Mouse (Mus musculus) small intestine, adult 10 weeks (tissue): Measurements from ENCODE around the gene Stx18. TPM values are rescaled to one million over a fixed set of nuclear protein-coding genes. Genes with fewer than 3 reads are reported as not detected.

Experiments
- polyA plus RNA-seq: library from polyadenylated mRNA; stranded (reverse); fragments of 350-450 nt; fragmentation: Illumina TruSeq; extraction: RNeasy Lipid Tissue Mini Kit (QIAGEN cat#74804); gene quantifications from one replicate; pipeline ENCODE4 v1.2.3, GENCODE M21; 2014; ENCODE audit warnings: low replicate concordance

The Stx18 gene
- 27.3 TPM for polyA plus RNA-seq

DNA sequence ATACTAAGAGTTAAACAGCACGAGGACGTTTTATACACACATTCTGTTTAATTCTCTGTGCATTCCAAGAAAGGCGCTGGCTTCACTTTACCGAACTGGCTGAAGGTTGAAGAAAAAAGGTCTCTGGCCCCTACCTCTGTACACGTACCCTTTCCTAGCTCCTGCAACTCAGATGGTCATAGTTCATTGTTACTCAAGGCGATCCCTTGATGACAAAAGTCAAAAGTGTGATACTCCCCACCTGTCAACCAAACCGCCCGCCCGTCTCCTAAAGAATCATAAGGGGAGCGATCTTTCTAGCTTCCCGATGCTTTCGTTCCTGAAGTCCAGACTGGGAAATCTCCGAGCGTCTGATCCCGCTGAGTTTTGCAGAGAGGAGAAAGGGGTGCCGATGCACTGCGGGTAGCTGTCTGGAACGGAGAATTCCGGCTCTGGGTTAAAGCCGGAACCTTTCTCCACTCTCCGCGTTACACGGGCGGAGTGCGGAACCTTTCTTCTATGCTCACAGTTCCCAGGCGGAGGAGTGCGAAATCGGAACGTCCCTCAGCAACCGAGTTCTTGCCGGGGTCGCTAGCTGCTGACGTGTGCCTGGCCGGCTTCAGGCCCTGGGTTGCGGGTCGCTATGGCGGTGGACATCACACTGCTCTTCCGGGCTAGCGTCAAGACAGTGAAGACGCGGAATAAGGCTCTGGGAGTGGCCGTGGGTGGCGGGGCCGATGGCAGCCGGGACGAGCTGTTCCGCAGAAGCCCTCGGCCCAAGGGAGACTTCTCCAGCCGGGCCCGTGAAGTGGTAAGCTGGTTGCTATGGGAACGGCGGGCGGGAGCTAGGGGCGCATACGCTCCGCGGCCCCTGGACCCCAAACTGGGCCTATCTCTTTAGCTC is at the start of gene Stx18:
Stx18 (plus strand) TSS at position 33 of the 883 bp plus-strand sequence.

DNA sequence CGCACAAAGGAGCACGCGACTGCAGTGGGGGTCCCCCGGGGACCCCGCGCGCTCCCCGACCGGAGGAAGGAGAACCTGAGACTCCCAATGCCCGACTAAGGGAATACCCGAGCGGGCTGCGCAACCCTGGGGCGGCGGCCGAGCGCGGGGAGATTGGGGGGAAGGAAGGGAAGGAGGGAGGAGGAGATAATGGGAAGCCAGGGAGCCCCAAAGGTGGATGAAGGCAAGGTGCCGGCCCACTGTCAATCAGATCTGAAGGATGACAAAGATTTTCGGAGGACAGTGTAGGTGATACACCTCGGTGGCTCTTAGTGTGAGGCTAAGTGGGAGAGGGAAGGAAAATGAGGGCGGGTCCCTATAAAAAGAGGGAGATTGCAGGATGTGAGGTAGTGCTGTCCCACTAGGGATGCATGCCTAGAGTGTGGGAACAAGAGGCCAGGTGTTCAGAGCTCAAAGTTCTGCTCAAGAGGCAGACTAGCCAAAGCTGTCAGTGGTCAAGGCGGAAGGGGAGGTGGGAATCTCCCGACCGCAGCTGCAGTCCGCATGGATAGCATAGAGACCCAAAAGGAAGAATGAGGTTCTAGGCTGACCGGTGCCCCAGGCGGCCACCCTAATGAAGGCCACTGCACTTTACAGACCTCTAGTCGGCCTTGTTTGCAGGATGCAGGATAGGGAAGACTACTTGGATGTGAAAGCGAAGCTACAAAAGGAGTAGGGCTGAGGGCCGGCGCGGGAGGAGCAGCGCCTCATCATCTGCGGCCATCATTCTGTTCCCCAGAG is 121.3 kb downstream of the Stx18 start, which contains the start of gene Nsg1:
Nsg1 (minus strand) TSS at position 274 of the 780 bp plus-strand sequence.

Other genes starting within 250 kb of the Stx18 start
- not detected for gene Msx1, start 214.2 kb upstream of the Stx18 start, polyA plus RNA-seq
- 1.2 TPM for gene Nsg1, start 121.2 kb downstream of the Stx18 start, polyA plus RNA-seq
- gene Zbtb49, start 181.7 kb downstream of the Stx18 start, polyA plus RNA-seq, result 1.4 TPM
- gene Lyar, start 181.7 kb downstream of the Stx18 start, polyA plus RNA-seq, result 33.8 TPM
- 56.5 TPM for gene Tmem128, start 221.4 kb downstream of the Stx18 start, polyA plus RNA-seq
- gene Otop1, start 237.2 kb downstream of the Stx18 start, polyA plus RNA-seq, result not detected